Mouse (Mus musculus): ENCODE measurements around the gene Cdk15. TPM values are rescaled to one million over a fixed set of nuclear protein-coding genes. Genes with fewer than 3 reads are reported as not detected.

Cdk15 gene
- polyA plus RNA-seq, 1 experiment from 2014 or later: 1.9 TPM

Other genes starting within 250 kb of the Cdk15 start
- 0.15 TPM in 1 of 2 replicates, not detected in the other for gene C2cd6, start 162.0 kb upstream of the Cdk15 start, polyA plus RNA-seq (2015; fragmentation: Nextera tagmentation; extraction: Ambion mirVana)
- 41.3 and 42.0 TPM in 2 replicates for gene Tmem237, start 136.5 kb upstream of the Cdk15 start, polyA plus RNA-seq (2015; fragmentation: Nextera tagmentation; extraction: Ambion mirVana)
- gene Mpp4, start 93.5 kb upstream of the Cdk15 start, polyA plus RNA-seq (2015; fragmentation: Nextera tagmentation; extraction: Ambion mirVana): 0.86 and 1.3 TPM in 2 replicates
- 15.5 and 16.2 TPM in 2 replicates for gene Als2, start 19.7 kb upstream of the Cdk15 start, polyA plus RNA-seq (2015; fragmentation: Nextera tagmentation; extraction: Ambion mirVana)
- 3.5 and 4.5 TPM in 2 replicates for gene Fzd7, start 225.5 kb downstream of the Cdk15 start, polyA plus RNA-seq (2015; fragmentation: Nextera tagmentation; extraction: Ambion mirVana)

Measured in neural tube, embryonic 15.5 days (tissue).